Mouse (Mus musculus) spleen, postnatal 4 days (tissue): ENCODE measurements around the gene Ice1.
A peak's percentile ranks its signal among the peaks of the same experiment; 100 is the strongest.

Experiments
- DNase-seq, 2 experiments: peaks; one replicate each; pipeline ENCODE4 v3.0.0; 2022; ENCODE audit warnings: low spot score in 2 of 2

Ice1 gene

GRCm38 (mm10) chr13:70637282-70637661 is at the start of gene Ice1:
Gene Ice1 (minus strand): TSS chr13:70637634.
- DNase-seq: no peak

GRCm38 (mm10) chr13:70685825-70686224 is 48.4 kb upstream of the Ice1 start:
- no peak for DNase-seq

- no peak for DNase-seq
Observed at GRCm38 (mm10) chr13:70684976-70685609, 47.7 kb upstream of the Ice1 start.

- no peak for DNase-seq
Observed at GRCm38 (mm10) chr13:70681411-70682183, 44.2 kb upstream of the Ice1 start.

- no peak for DNase-seq
Observed at GRCm38 (mm10) chr13:70680316-70680715, 42.9 kb upstream of the Ice1 start.

GRCm38 (mm10) chr13:70677689-70678088 is 40.3 kb upstream of the Ice1 start:
- no peak for DNase-seq

GRCm38 (mm10) chr13:70676243-70677183 is 39.1 kb upstream of the Ice1 start:
- no peak for DNase-seq

- no peak for DNase-seq
Observed at GRCm38 (mm10) chr13:70674998-70675397, 37.6 kb upstream of the Ice1 start.

GRCm38 (mm10) chr13:70670080-70670479 is 32.6 kb upstream of the Ice1 start:
- no peak for DNase-seq

- DNase-seq: no peak
Observed at GRCm38 (mm10) chr13:70659715-70660114, 22.3 kb upstream of the Ice1 start.

GRCm38 (mm10) chr13:70656741-70657140 is 19.3 kb upstream of the Ice1 start:
- no peak for DNase-seq

GRCm38 (mm10) chr13:70656329-70656728 is 18.9 kb upstream of the Ice1 start:
- no peak for DNase-seq

GRCm38 (mm10) chr13:70655570-70655969 is 18.1 kb upstream of the Ice1 start:
- DNase-seq: no peak

- peak in 1 of 2 experiments; percentile 5 for DNase-seq
Observed at GRCm38 (mm10) chr13:70654091-70654770, 16.8 kb upstream of the Ice1 start.

GRCm38 (mm10) chr13:70653457-70653856 is 16.0 kb upstream of the Ice1 start:
- DNase-seq: peak in 1 of 2 experiments; percentile 8

GRCm38 (mm10) chr13:70650011-70650436 is 12.6 kb upstream of the Ice1 start:
- DNase-seq: peak; percentile 15 to 56

GRCm38 (mm10) chr13:70645968-70646505 is 8.6 kb upstream of the Ice1 start:
- DNase-seq: peak; percentile 5 to 43

GRCm38 (mm10) chr13:70644083-70644462 is 6.6 kb upstream of the Ice1 start:
- DNase-seq: peak in 1 of 2 experiments; percentile 39

- DNase-seq: peak; percentile 23 to 68
Observed at GRCm38 (mm10) chr13:70643408-70644082, 6.1 kb upstream of the Ice1 start.

GRCm38 (mm10) chr13:70641941-70642340 is 4.5 kb upstream of the Ice1 start:
- DNase-seq: peak; percentile 3 to 23

GRCm38 (mm10) chr13:70641381-70641780 is 3.9 kb upstream of the Ice1 start:
- peak in 1 of 2 experiments; percentile 11 for DNase-seq
